Mouse (Mus musculus) stomach, embryonic 14.5 days (tissue): ENCODE data around the gene Mageh1. TPM values are rescaled to one million over a fixed set of nuclear protein-coding genes. Genes with fewer than 3 reads are reported as not detected.
"Not testable (repeated sequence)": the region's sequence is repeated elsewhere in the genome, so short reads cannot be mapped to it uniquely, and the experiment has no call there.

Experiments used
- ATAC-seq: fragments of 200-750 bp; cut with Nextera tagmentation; 2 replicates; pipeline ENCODE4 v1.8.0; 2017; ENCODE audit warnings: low read depth, moderate TSS enrichment; ENCODE audit not compliant: insufficient number of reproducible peaks, insufficient read depth, low FRiP score
- H3K27ac ChIP-seq: fragments of 300-500 bp; sonication (generic); 2 replicates; pipeline ENCODE4 v1.5.1; 2014; ENCODE audit warnings: mild to moderate bottlenecking, low read length, moderate library complexity, mixed read lengths
- H3K27me3 ChIP-seq: fragments of 300-500 bp; sonication (generic); 2 replicates; pipeline ENCODE4 v1.6.1; 2014; ENCODE audit warnings: low read length, control low read depth, mixed read lengths; ENCODE audit not compliant: control insufficient read depth, insufficient read depth
- H3K36me3 ChIP-seq: fragments of 300-500 bp; sonication (generic); 2 replicates; pipeline ENCODE4 v1.6.1; 2014; ENCODE audit warnings: mild to moderate bottlenecking, control low read depth, low read length, moderate library complexity, mixed read lengths; ENCODE audit not compliant: control insufficient read depth, insufficient read depth
- H3K4me1 ChIP-seq: fragments of 300-500 bp; sonication (generic); 2 replicates; pipeline ENCODE4 v1.6.1; 2014; ENCODE audit warnings: low read length, control low read depth, mixed read lengths; ENCODE audit not compliant: control insufficient read depth, insufficient read depth
- H3K4me2 ChIP-seq: fragments of 300-500 bp; sonication (generic); replicated peaks from 2 replicates; pipeline ENCODE4 v1.6.1; 2014; ENCODE audit warnings: low read depth, low read length, control low read depth
- H3K4me3 ChIP-seq: fragments of 300-500 bp; sonication (generic); 2 replicates; pipeline ENCODE4 v1.5.1; 2014; ENCODE audit warnings: low read depth, low read length, control low read depth
- H3K9ac ChIP-seq: fragments of 300-500 bp; sonication (generic); replicated peaks from 2 replicates; pipeline ENCODE4 v1.6.1; 2014; ENCODE audit warnings: low read depth, mild to moderate bottlenecking, control low read depth, low read length, moderate library complexity, mixed read lengths
- H3K9me3 ChIP-seq: fragments of 300-500 bp; sonication (generic); 2 replicates; pipeline ENCODE4 v1.6.1; 2016; ENCODE audit warnings: low read depth, low read length, control low read depth; ENCODE audit not compliant: control insufficient read depth
- WGBS: fragments of 180-500 bp; shearing (Covaris S2); extraction: QIAGEN DNeasy Blood & Tissue Kit; methylation state at CpG from one replicate; pipeline ENCODE4 v1.1.7; 2014; 5-methylcytosine and 5-hydroxymethylcytosine counted together
- polyA plus RNA-seq: library from polyadenylated mRNA; unstranded; fragments of >200 nt; fragmentation: Nextera tagmentation; extraction: Ambion mirVana; gene quantifications from 2 replicates; pipeline ENCODE4 v1.2.1, GENCODE M21; 2014

The Mageh1 gene
- polyA plus RNA-seq, 1 experiment from 2014 or later, result 45.5 TPM

GRCm38 (mm10) chrX:152996105-152996504, 41.3 kb downstream of the Mageh1 start:
- H3K4me3 ChIP-seq, H3K4me2 ChIP-seq, H3K27me3 ChIP-seq, H3K9me3 ChIP-seq, ATAC-seq, H3K27ac ChIP-seq, H3K9ac ChIP-seq, H3K36me3 ChIP-seq, H3K4me1 ChIP-seq: not testable (repeated sequence)
- no CpG with 5 or more reads among the region's 3 CpGs for WGBS

- not testable (repeated sequence) for ATAC-seq, H3K4me1 ChIP-seq, H3K4me3 ChIP-seq, H3K36me3 ChIP-seq, H3K27ac ChIP-seq, H3K9ac ChIP-seq, H3K9me3 ChIP-seq, H3K4me2 ChIP-seq, H3K27me3 ChIP-seq
Observed at GRCm38 (mm10) chrX:152989852-152990251, 47.5 kb downstream of the Mageh1 start.

Other genes with a start within 250 kb of the Mageh1 start
- 1.3 and 1.5 TPM in 2 replicates for gene Usp51, start 31.1 kb downstream of the Mageh1 start, polyA plus RNA-seq
- gene Foxr2, start 81.2 kb upstream of the Mageh1 start, polyA plus RNA-seq, result not detected in 2 replicates
- gene Rragb, start 102.4 kb upstream of the Mageh1 start, polyA plus RNA-seq, result 2.1 and 3.2 TPM in 2 replicates
- gene Klf8, start 199.9 kb upstream of the Mageh1 start, polyA plus RNA-seq, result 1.2 and 1.3 TPM in 2 replicates